Mouse (Mus musculus): Measurements from ENCODE around the gene Acot6. TPM values are rescaled to one million over a fixed set of nuclear protein-coding genes. Genes with fewer than 3 reads are reported as not detected.

Gene Acot6
- total and polyA plus RNA-seq, 3 experiments, result 0.08 TPM; not detected in 2

- Histone ChIP-seq H3K36me3 (replicated peaks in 1 of 2; ENCODE audit: control insufficient read depth in 1 of 2, insufficient read depth in 1 of 2, low read length in 1 of 2) (peaks cover 5 to 37% of the 10 kb centered on the region in 2 experiments), H3K4me2 (ENCODE audit: insufficient read depth, low read depth, poor library complexity, severe bottlenecking) (no peak overlapping the region), H3K79me2 (replicated peaks; ENCODE audit: control insufficient read depth, extremely low read depth, insufficient read depth, poor library complexity, severe bottlenecking) (no peaks in the 10 kb centered on the region), H3K27me3 (replicated peaks) (no peaks in the 10 kb centered on the region), H3K4me3 (replicated peaks in 1 of 3; ENCODE audit: low read depth in 2 of 3, low read length in 2 of 3, poor library complexity in 1 of 3) (no peak overlapping the region), H3K9ac (ENCODE audit: insufficient read depth, low read depth) (no peak overlapping the region), H3K9me3 (replicated peaks; ENCODE audit: low read length) (no peaks in the 10 kb centered on the region), H3K27ac (ENCODE audit: insufficient read depth, low read depth) (no peak overlapping the region), H3K4me1 (ENCODE audit: control insufficient read depth in 1 of 2, insufficient read depth in 2 of 2) (no peaks in the 10 kb centered on the region)
- TF ChIP-seq TBP (conservative IDR thresholded peaks at IDR 0.05; ENCODE audit: low read depth, low read length) (no peak), USF2 (conservative IDR thresholded peaks at IDR 0.05; ENCODE audit: low read depth, low read length) (no peak), MAZ (IDR thresholded peaks at IDR 0.05; ENCODE audit: low read depth, low read length) (no peak), CHD1 (IDR thresholded peaks at IDR 0.05; ENCODE audit: low read depth, low read length) (no peak), CHD2 (IDR thresholded peaks at IDR 0.05; ENCODE audit: low read length) (no peak), IRF4 (IDR thresholded peaks at IDR 0.05; ENCODE audit: low read depth, low read length) (no peak), RAD21 (IDR thresholded peaks at IDR 0.05; ENCODE audit: low read depth, low read length) (no peak), PAX5 (IDR thresholded peaks at IDR 0.05; ENCODE audit: low read length) (no peak), SIN3A (IDR thresholded peaks at IDR 0.05; ENCODE audit: low read length) (no peak)
- dilution Hi-C loops (cut with MboI; ENCODE audit: extremely low pct_ligation_motif_present, extremely low pct_unique_long_range_greater_than_20kb, low sequenced_read_pairs) (no loop called here), in situ Hi-C loops (cut with MboI; ENCODE audit: low pct_ligation_motif_present, low pct_unique_long_range_greater_than_20kb, low sequenced_read_pairs) (no loop called here)
- DNase-seq (ENCODE audit: extremely low read depth), result no peak
Measured at GRCm38 (mm10) chr12:84141271-84141670, 40.8 kb downstream of the Acot6 start.

GRCm38 (mm10) chr12:84142281-84143050 lies 42.0 kb downstream of the Acot6 start:
- no peak for DNase-seq (ENCODE audit: extremely low read depth)
- Histone ChIP-seq H3K9ac (ENCODE audit: insufficient read depth, low read depth) (no peak overlapping the region), H3K9me3 (replicated peaks; ENCODE audit: low read length) (no peaks in the 10 kb centered on the region), H3K4me3 (replicated peaks in 1 of 3; ENCODE audit: low read depth in 2 of 3, low read length in 2 of 3, poor library complexity in 1 of 3) (no peak overlapping the region), H3K27ac (ENCODE audit: insufficient read depth, low read depth) (no peak overlapping the region), H3K4me1 (ENCODE audit: control insufficient read depth in 1 of 2, insufficient read depth in 2 of 2) (no peaks in the 10 kb centered on the region), H3K27me3 (replicated peaks) (no peaks in the 10 kb centered on the region), H3K4me2 (ENCODE audit: insufficient read depth, low read depth, poor library complexity, severe bottlenecking) (no peak overlapping the region), H3K36me3 (replicated peaks in 1 of 2; ENCODE audit: control insufficient read depth in 1 of 2, insufficient read depth in 1 of 2, low read length in 1 of 2) (peaks cover 0 to 38% of the 10 kb centered on the region in 2 experiments), H3K79me2 (replicated peaks; ENCODE audit: control insufficient read depth, extremely low read depth, insufficient read depth, poor library complexity, severe bottlenecking) (no peaks in the 10 kb centered on the region)
- no peak for TF ChIP-seq CHD2 (IDR thresholded peaks at IDR 0.05; ENCODE audit: low read length)
- TF ChIP-seq MAZ (IDR thresholded peaks at IDR 0.05; ENCODE audit: low read depth, low read length), result no peak
- no peak for TF ChIP-seq MAX (IDR thresholded peaks at IDR 0.05; ENCODE audit: low read length)
- in situ Hi-C loops (cut with MboI; ENCODE audit: low pct_ligation_motif_present, low pct_unique_long_range_greater_than_20kb, low sequenced_read_pairs) (no loop called here), dilution Hi-C loops (cut with MboI; ENCODE audit: extremely low pct_ligation_motif_present, extremely low pct_unique_long_range_greater_than_20kb, low sequenced_read_pairs) (no loop called here)

GRCm38 (mm10) chr12:84147954-84148621 lies 47.6 kb downstream of the Acot6 start, which contains the start of gene Pnma1:
Pnma1 (minus strand) TSS chr12:84148489.
- Histone ChIP-seq H3K27ac (ENCODE audit: insufficient read depth, low read depth) (no peak within 1 kb of the TSS), H3K79me2 (replicated peaks; ENCODE audit: control insufficient read depth, extremely low read depth, insufficient read depth, poor library complexity, severe bottlenecking) (no peaks in the 10 kb centered on the region), H3K36me3 (replicated peaks in 1 of 2; ENCODE audit: control insufficient read depth in 1 of 2, insufficient read depth in 1 of 2, low read length in 1 of 2) (peaks cover 21 to 71% of the 10 kb centered on the region in 2 experiments), H3K4me3 (replicated peaks in 1 of 3; ENCODE audit: low read depth in 2 of 3, low read length in 2 of 3, poor library complexity in 1 of 3) (no peak within 1 kb of the TSS), H3K4me1 (ENCODE audit: control insufficient read depth in 1 of 2, insufficient read depth in 2 of 2) (no peaks in the 10 kb centered on the region), H3K9me3 (replicated peaks; ENCODE audit: low read length) (no peaks in the 10 kb centered on the region), H3K4me2 (ENCODE audit: insufficient read depth, low read depth, poor library complexity, severe bottlenecking) (no peak within 1 kb of the TSS), H3K27me3 (replicated peaks) (no peaks in the 10 kb centered on the region), H3K9ac (ENCODE audit: insufficient read depth, low read depth) (no peak within 1 kb of the TSS)
- dilution Hi-C loops (cut with MboI; ENCODE audit: extremely low pct_ligation_motif_present, extremely low pct_unique_long_range_greater_than_20kb, low sequenced_read_pairs), result no loop called here
- TF ChIP-seq SMC3 (IDR thresholded peaks at IDR 0.05; ENCODE audit: low read depth, low read length) (no peak), TBP (conservative IDR thresholded peaks at IDR 0.05; ENCODE audit: low read depth, low read length) (no peak), E2F4 (IDR thresholded peaks at IDR 0.05; ENCODE audit: insufficient replicate concordance, low read depth, low read length) (no peak), USF2 (conservative IDR thresholded peaks at IDR 0.05; ENCODE audit: low read depth, low read length) (no peak), POLR2A (IDR thresholded peaks at IDR 0.05; ENCODE audit: low read depth, low read length) (no peak), ZKSCAN1 (IDR thresholded peaks at IDR 0.05; ENCODE audit: borderline replicate concordance, low read depth, low read length) (no peak), NELFE (IDR thresholded peaks at IDR 0.05; ENCODE audit: low read depth, low read length) (no peak), RCOR1 (conservative IDR thresholded peaks at IDR 0.05; ENCODE audit: low read depth, low read length) (no peak), JUND (conservative IDR thresholded peaks at IDR 0.05; ENCODE audit: low read depth, low read length) (no peak), MXI1 (IDR thresholded peaks at IDR 0.05; ENCODE audit: low read depth, low read length) (no peak)
- in situ Hi-C loops (cut with MboI; ENCODE audit: low pct_ligation_motif_present, low pct_unique_long_range_greater_than_20kb, low sequenced_read_pairs), result no loop called here
- DNase-seq (ENCODE audit: extremely low read depth), result no peak

All from CH12.LX (cell line).